Comparison of ENCODE assay signal across 10 mouse cellular contexts in genomic region chr17:48426991-48427750, GRCm38 (mm10). TPM values are rescaled to one million over a fixed set of nuclear protein-coding genes. Genes with fewer than 3 reads are reported as not detected.
A peak's percentile ranks its signal among the peaks of the same experiment; 100 is the strongest.
DNase-seq lines count a peak whose midpoint lies in the region; ATAC-seq and TF ChIP-seq lines count a peak whose summit lies in the region.
"Had no signal": no experiment of that assay in that cellular context is flagged by ENCODE, and none has a peak within 500 bp of the region (broad histone marks: within the 10 kb centered on the region; RNA-seq: fewer than 3 reads in every experiment).

No protein-coding gene starts in this region.

- H3K9me3 ChIP-seq in kidney, embryonic 15.5 days (replicated peaks), result no peaks in the 10 kb centered on the region
- H3K9me3 ChIP-seq in E14TG2a.4 (ENCODE audit: low read length), result no peaks in the 10 kb centered on the region
- H3K9me3 ChIP-seq in limb, embryonic 11.5 days (ENCODE audit: control insufficient read depth, low read length), result no peaks in the 10 kb centered on the region

- H3K27me3 ChIP-seq in kidney, embryonic 15.5 days, result no peaks in the 10 kb centered on the region
- no peaks in the 10 kb centered on the region for H3K27me3 ChIP-seq in E14TG2a.4 (ENCODE audit: insufficient read depth, low read length)
- no peaks in the 10 kb centered on the region for H3K27me3 ChIP-seq in limb, embryonic 11.5 days (ENCODE audit: control insufficient read depth, insufficient read depth, low read length)

- peaks cover 52% of the 10 kb centered on the region for H3K4me1 ChIP-seq in kidney, embryonic 15.5 days
- peaks cover 95% of the 10 kb centered on the region for H3K4me1 ChIP-seq in E14TG2a.4 (replicated peaks; ENCODE audit: low read depth, low read length)
- peaks cover 10% of the 10 kb centered on the region for H3K4me1 ChIP-seq in limb, embryonic 11.5 days (ENCODE audit: control insufficient read depth, insufficient read depth, low read length)

- ATAC-seq in kidney, embryonic 15.5 days (replicated peaks; ENCODE audit: low FRiP score), result no peak; the same call in 1 of the 2 replicates
- peak; percentile 18 for ATAC-seq in granulocyte monocyte progenitor cell, adult 5-6 weeks (replicated peaks; ENCODE audit: poor library complexity, severe bottlenecking)
- peak; percentile 45; the same call in 1 of the 2 replicates for ATAC-seq in limb, embryonic 11.5 days (ENCODE audit: insufficient number of reproducible peaks, low FRiP score, low TSS enrichment, low read depth)

- H3K36me3 ChIP-seq in kidney, embryonic 15.5 days, result no peaks in the 10 kb centered on the region
- no peaks in the 10 kb centered on the region for H3K36me3 ChIP-seq in E14TG2a.4 (ENCODE audit: insufficient read depth, low read length)
- H3K36me3 ChIP-seq in limb, embryonic 11.5 days (ENCODE audit: control insufficient read depth, insufficient read depth, low read length), result no peaks in the 10 kb centered on the region

- no peak overlapping the region for H3K4me3 ChIP-seq in kidney, embryonic 15.5 days (replicated peaks)
- 0 out of 2 replicates have a peak overlapping the region, but pooled peaks have one; percentile 39 for H3K4me3 ChIP-seq in E14TG2a.4 (replicated peaks; ENCODE audit: low read length)
- no peak overlapping the region for H3K4me3 ChIP-seq in limb, embryonic 11.5 days (ENCODE audit: low read depth, low read length)
- no peak overlapping the region for H3K4me3 ChIP-seq in layer of hippocampus, adult 2 months

- DNase-seq in kidney, postnatal 36 days, result no peak
- no peak for DNase-seq in limb, embryonic 11.5 days (ENCODE audit: low spot score)
- no peak for DNase-seq in layer of hippocampus, adult 9-11 months
- DNase-seq in left cerebral cortex, postnatal 14 days (ENCODE audit: low spot score in 2 of 2), result no peak
- DNase-seq in layer of hippocampus, adult 2 months (ENCODE audit: low spot score in 2 of 2), result no peak
- DNase-seq: cerebellum, adult 9-10 months had no signal

- intact Hi-C loops in left cerebral cortex, postnatal 14 days (cut with DNase I), result no loop called here

- TF ChIP-seq CTCF in E14TG2a.4 (conservative IDR thresholded peaks at IDR 0.05; ENCODE audit: low read length), result no peak
- no peak for TF ChIP-seq CTCF in layer of hippocampus, adult 2 months (conservative IDR thresholded peaks at IDR 0.05)

- peak overlapping the region; percentile 86 for H3K27ac ChIP-seq in kidney, embryonic 15.5 days
- H3K27ac ChIP-seq in limb, embryonic 11.5 days (replicated peaks; ENCODE audit: low read depth, low read length), result no peak overlapping the region
- no peak overlapping the region for H3K27ac ChIP-seq in layer of hippocampus, adult 2 months

- 43% methylated on average over 13 of the region's 13 CpGs for WGBS in kidney, embryonic 15.5 days
- 66% methylated on average over 13 of the region's 13 CpGs for WGBS in limb, embryonic 11.5 days

- H3K4me2 ChIP-seq in kidney, embryonic 15.5 days, result 0 out of 2 replicates have a peak overlapping the region, but pooled peaks have one; percentile 4
- no peak overlapping the region for H3K4me2 ChIP-seq in limb, embryonic 11.5 days (ENCODE audit: low read depth, severe bottlenecking)

- H3K9ac ChIP-seq in kidney, embryonic 15.5 days, result no peak overlapping the region
- H3K9ac ChIP-seq in limb, embryonic 11.5 days (ENCODE audit: low read length), result no peak overlapping the region

RNA-seq across cellular contexts. Expression of gene Apobec2, which starts 5.6 kb away (rescaled TPM):
- 4.2 and 6.9 TPM in 2 replicates for polyA plus RNA-seq in kidney, embryonic 15.5 days (2015; fragmentation: Nextera tagmentation; extraction: Ambion mirVana)
- not detected in 2 replicates for total RNA-seq in granulocyte monocyte progenitor cell, adult 5-6 weeks (2014; fragmentation: Nextera tagmentation)
- total RNA-seq in granulocyte monocyte progenitor cell, adult 5-6 weeks (2017), result not detected in 2 replicates
- polyA plus RNA-seq in limb, embryonic 11.5 days (2014; fragmentation: Nextera tagmentation; extraction: Ambion mirVana), result 1.5 and 2.2 TPM in 2 replicates
- under 1 TPM in 1 of 2 experiments, not detected in 1; 0.32 TPM for total RNA-seq in left cerebral cortex, postnatal 14 days (2021)
- under 1 TPM in 1 of 2 experiments, not detected in 1; 0.33 TPM for total RNA-seq in layer of hippocampus, adult 2 months (2021)

RNA-seq across cellular contexts. Expression of gene Oard1, which starts 17.4 kb away (rescaled TPM):
- 72.4 and 74.9 TPM in 2 replicates for polyA plus RNA-seq in kidney, embryonic 15.5 days (2015; fragmentation: Nextera tagmentation; extraction: Ambion mirVana)
- total RNA-seq in granulocyte monocyte progenitor cell, adult 5-6 weeks (2014; fragmentation: Nextera tagmentation), result 52.6 and 59.4 TPM in 2 replicates
- 52.9 and 58.7 TPM in 2 replicates for total RNA-seq in granulocyte monocyte progenitor cell, adult 5-6 weeks (2017)
- 71.6 and 75.0 TPM in 2 replicates for polyA plus RNA-seq in limb, embryonic 11.5 days (2014; fragmentation: Nextera tagmentation; extraction: Ambion mirVana)
- total RNA-seq in left cerebral cortex, postnatal 14 days (2021), result 1 to 10 TPM; 9.4 to 9.7 TPM
- 10 to 100 TPM; 11.1 to 15.1 TPM for total RNA-seq in layer of hippocampus, adult 2 months (2021)

RNA-seq across cellular contexts. Expression of gene Nfya, which starts 17.5 kb away (rescaled TPM):
- 15.8 and 17.8 TPM in 2 replicates for polyA plus RNA-seq in kidney, embryonic 15.5 days (2015; fragmentation: Nextera tagmentation; extraction: Ambion mirVana)
- total RNA-seq in granulocyte monocyte progenitor cell, adult 5-6 weeks (2014; fragmentation: Nextera tagmentation), result 96.6 and 101 TPM in 2 replicates
- total RNA-seq in granulocyte monocyte progenitor cell, adult 5-6 weeks (2017), result 50.9 and 56.0 TPM in 2 replicates
- polyA plus RNA-seq in limb, embryonic 11.5 days (2014; fragmentation: Nextera tagmentation; extraction: Ambion mirVana), result 30.5 and 31.2 TPM in 2 replicates
- total RNA-seq in left cerebral cortex, postnatal 14 days (2021), result 10 to 100 TPM; 31.5 to 33.3 TPM
- total RNA-seq in layer of hippocampus, adult 2 months (2021), result 10 to 100 TPM; 21.4 to 26.7 TPM

RNA-seq across cellular contexts. Expression of gene Tspo2, which starts 24.2 kb away (rescaled TPM):
- 2.4 and 4.1 TPM in 2 replicates for polyA plus RNA-seq in kidney, embryonic 15.5 days (2015; fragmentation: Nextera tagmentation; extraction: Ambion mirVana)
- total RNA-seq in granulocyte monocyte progenitor cell, adult 5-6 weeks (2014; fragmentation: Nextera tagmentation), result 0.26 and 2.5 TPM in 2 replicates
- total RNA-seq in granulocyte monocyte progenitor cell, adult 5-6 weeks (2017), result 0.17 and 0.62 TPM in 2 replicates
- 0.50 and 0.63 TPM in 2 replicates for polyA plus RNA-seq in limb, embryonic 11.5 days (2014; fragmentation: Nextera tagmentation; extraction: Ambion mirVana)
- total RNA-seq in left cerebral cortex, postnatal 14 days (2021), result under 1 TPM; 0.36 to 0.46 TPM
- not detected for total RNA-seq in layer of hippocampus, adult 2 months (2021)
- total RNA-seq: layer of hippocampus, postnatal 25 days had no signal

RNA-seq across cellular contexts. Expression of gene Unc5cl, which starts 27.5 kb away (rescaled TPM):
- 5.6 and 5.7 TPM in 2 replicates for polyA plus RNA-seq in kidney, embryonic 15.5 days (2015; fragmentation: Nextera tagmentation; extraction: Ambion mirVana)
- total RNA-seq in granulocyte monocyte progenitor cell, adult 5-6 weeks (2014; fragmentation: Nextera tagmentation), result 1.9 TPM in 1 of 2 replicates, not detected in the other
- 0.21 and 0.43 TPM in 2 replicates for total RNA-seq in granulocyte monocyte progenitor cell, adult 5-6 weeks (2017)
- polyA plus RNA-seq in limb, embryonic 11.5 days (2014; fragmentation: Nextera tagmentation; extraction: Ambion mirVana), result 0.13 and 0.33 TPM in 2 replicates
- total RNA-seq in left cerebral cortex, postnatal 14 days (2021), result under 1 TPM in 1 of 2 experiments, not detected in 1; 0.34 TPM
- under 1 TPM; 0.37 to 0.92 TPM for total RNA-seq in layer of hippocampus, adult 2 months (2021)
